Mouse (Mus musculus): ENCODE measurements around the gene Wdr62. TPM values are rescaled to one million over a fixed set of nuclear protein-coding genes. Genes with fewer than 3 reads are reported as not detected.
A peak's percentile ranks its signal among the peaks of the same experiment; 100 is the strongest.

Wdr62 gene
- polyA plus RNA-seq, 1 experiment from 2014 or later = 11.8 TPM

GRCm38 (mm10) chr7:30222205-30222604 lies 58.0 kb downstream of the Wdr62 start:
- WGBS = 93% methylated on average over 5 of the region's 5 CpGs
- Histone ChIP-seq H3K4me2 (ENCODE audit: low read depth, low read length) (no peak overlapping the region), H3K4me3 (ENCODE audit: low read length) (no peak overlapping the region)

GRCm38 (mm10) chr7:30221433-30221832 lies 58.8 kb downstream of the Wdr62 start:
- H3K27me3 ChIP-seq (ENCODE audit: control insufficient read depth, insufficient read depth, low read depth, low read length) = no peaks in the 10 kb centered on the region
- 60% methylated on average over 3 of the region's 3 CpGs for WGBS
- no peak overlapping the region for H3K4me2 ChIP-seq (ENCODE audit: low read depth, low read length)
- no peak overlapping the region for H3K9ac ChIP-seq (ENCODE audit: low read length)
- ATAC-seq (ENCODE audit: low read depth) = no peak
- H3K4me1 ChIP-seq (replicated peaks; ENCODE audit: control insufficient read depth, insufficient read depth, low read length) = peaks cover 9% of the 10 kb centered on the region
- peaks cover 20% of the 10 kb centered on the region for H3K36me3 ChIP-seq (ENCODE audit: control insufficient read depth, insufficient read depth, low read length)
- no peak overlapping the region for H3K4me3 ChIP-seq (ENCODE audit: low read length)
- no peak overlapping the region for H3K27ac ChIP-seq (ENCODE audit: low read length)
- no peaks in the 10 kb centered on the region for H3K9me3 ChIP-seq (ENCODE audit: control insufficient read depth, low read length)

More at GRCm38 (mm10) chr7:30222205-30222604, 58.0 kb downstream of the Wdr62 start:
- no peak overlapping the region for H3K9ac ChIP-seq (ENCODE audit: low read length)
- no peaks in the 10 kb centered on the region for H3K9me3 ChIP-seq (ENCODE audit: control insufficient read depth, low read length)
- H3K27ac ChIP-seq (ENCODE audit: low read length) = no peak overlapping the region
- no peak for ATAC-seq (ENCODE audit: low read depth)
- peaks cover 9% of the 10 kb centered on the region for H3K4me1 ChIP-seq (replicated peaks; ENCODE audit: control insufficient read depth, insufficient read depth, low read length)
- peaks cover 26% of the 10 kb centered on the region for H3K36me3 ChIP-seq (ENCODE audit: control insufficient read depth, insufficient read depth, low read length)
- H3K27me3 ChIP-seq (ENCODE audit: control insufficient read depth, insufficient read depth, low read depth, low read length) = no peaks in the 10 kb centered on the region

- Histone ChIP-seq H3K9me3 (ENCODE audit: control insufficient read depth, low read length) (no peaks in the 10 kb centered on the region), H3K9ac (ENCODE audit: low read length) (peak overlapping the region; percentile 78)
- 19% methylated on average over 11 of the region's 11 CpGs for WGBS
These were observed 60.2 kb downstream of the Wdr62 start for GRCm38 (mm10) chr7:30220008-30220356.

GRCm38 (mm10) chr7:30219293-30220007 lies 60.8 kb downstream of the Wdr62 start:
- 3% methylated on average over 16 of the region's 16 CpGs for WGBS
- H3K4me3 ChIP-seq (ENCODE audit: low read length) = peak overlapping the region; percentile 54

More at GRCm38 (mm10) chr7:30220008-30220356, 60.2 kb downstream of the Wdr62 start:
- Histone ChIP-seq H3K4me2 (ENCODE audit: low read depth, low read length) (peak overlapping the region; percentile 97), H3K4me1 (replicated peaks; ENCODE audit: control insufficient read depth, insufficient read depth, low read length) (peaks cover 9% of the 10 kb centered on the region), H3K36me3 (ENCODE audit: control insufficient read depth, insufficient read depth, low read length) (peaks cover 12% of the 10 kb centered on the region), H3K27ac (ENCODE audit: low read length) (no peak overlapping the region), H3K4me3 (ENCODE audit: low read length) (peak overlapping the region; percentile 54), H3K27me3 (ENCODE audit: control insufficient read depth, insufficient read depth, low read depth, low read length) (no peaks in the 10 kb centered on the region)
- ATAC-seq (ENCODE audit: low read depth) = no peak

GRCm38 (mm10) chr7:30217277-30217676 lies 62.9 kb downstream of the Wdr62 start:
- Histone ChIP-seq H3K9me3 (ENCODE audit: control insufficient read depth, low read length) (no peaks in the 10 kb centered on the region), H3K4me2 (ENCODE audit: low read depth, low read length) (no peak overlapping the region), H3K4me1 (replicated peaks; ENCODE audit: control insufficient read depth, insufficient read depth, low read length) (peaks cover 9% of the 10 kb centered on the region), H3K27ac (ENCODE audit: low read length) (no peak overlapping the region), H3K9ac (ENCODE audit: low read length) (no peak overlapping the region), H3K36me3 (ENCODE audit: control insufficient read depth, insufficient read depth, low read length) (no peaks in the 10 kb centered on the region), H3K27me3 (ENCODE audit: control insufficient read depth, insufficient read depth, low read depth, low read length) (no peaks in the 10 kb centered on the region), H3K4me3 (ENCODE audit: low read length) (no peak overlapping the region)
- 69% methylated on average over 2 of the region's 2 CpGs for WGBS
- ATAC-seq (ENCODE audit: low read depth) = no peak

More at GRCm38 (mm10) chr7:30219293-30220007, 60.8 kb downstream of the Wdr62 start:
- Histone ChIP-seq H3K9ac (ENCODE audit: low read length) (peak overlapping the region; percentile 78), H3K4me2 (ENCODE audit: low read depth, low read length) (peak overlapping the region; percentile 97), H3K9me3 (ENCODE audit: control insufficient read depth, low read length) (no peaks in the 10 kb centered on the region), H3K4me1 (replicated peaks; ENCODE audit: control insufficient read depth, insufficient read depth, low read length) (peaks cover 9% of the 10 kb centered on the region), H3K36me3 (ENCODE audit: control insufficient read depth, insufficient read depth, low read length) (peaks cover 11% of the 10 kb centered on the region), H3K27me3 (ENCODE audit: control insufficient read depth, insufficient read depth, low read depth, low read length) (no peaks in the 10 kb centered on the region), H3K27ac (ENCODE audit: low read length) (peak overlapping the region; percentile 31; the same call in 1 of the 2 replicates)
- ATAC-seq (ENCODE audit: low read depth) = peak; percentile 67

GRCm38 (mm10) chr7:30216723-30217151 lies 63.5 kb downstream of the Wdr62 start:
- peak overlapping the region; percentile 29 for H3K4me3 ChIP-seq (ENCODE audit: low read length)

GRCm38 (mm10) chr7:30215875-30216274 lies 64.3 kb downstream of the Wdr62 start:
- Histone ChIP-seq H3K9ac (ENCODE audit: low read length) (no peak overlapping the region), H3K27ac (ENCODE audit: low read length) (no peak overlapping the region), H3K4me1 (replicated peaks; ENCODE audit: control insufficient read depth, insufficient read depth, low read length) (peaks cover 9% of the 10 kb centered on the region), H3K27me3 (ENCODE audit: control insufficient read depth, insufficient read depth, low read depth, low read length) (no peaks in the 10 kb centered on the region), H3K4me3 (ENCODE audit: low read length) (no peak overlapping the region), H3K9me3 (ENCODE audit: control insufficient read depth, low read length) (no peaks in the 10 kb centered on the region), H3K36me3 (ENCODE audit: control insufficient read depth, insufficient read depth, low read length) (no peaks in the 10 kb centered on the region), H3K4me2 (ENCODE audit: low read depth, low read length) (no peak overlapping the region)
- ATAC-seq (ENCODE audit: low read depth) = no peak
- WGBS = 86% methylated on average over 3 of the region's 3 CpGs

More at GRCm38 (mm10) chr7:30216723-30217151, 63.5 kb downstream of the Wdr62 start:
- Histone ChIP-seq H3K36me3 (ENCODE audit: control insufficient read depth, insufficient read depth, low read length) (no peaks in the 10 kb centered on the region), H3K9ac (ENCODE audit: low read length) (peak overlapping the region; percentile 57), H3K27ac (ENCODE audit: low read length) (no peak overlapping the region), H3K4me2 (ENCODE audit: low read depth, low read length) (peak overlapping the region; percentile 53), H3K27me3 (ENCODE audit: control insufficient read depth, insufficient read depth, low read depth, low read length) (no peaks in the 10 kb centered on the region), H3K9me3 (ENCODE audit: control insufficient read depth, low read length) (no peaks in the 10 kb centered on the region), H3K4me1 (replicated peaks; ENCODE audit: control insufficient read depth, insufficient read depth, low read length) (peaks cover 9% of the 10 kb centered on the region)
- 2% methylated on average over 15 of the region's 16 CpGs for WGBS
- ATAC-seq (ENCODE audit: low read depth) = peak; percentile 81

- Histone ChIP-seq H3K9ac (ENCODE audit: low read length) (no peak overlapping the region), H3K36me3 (ENCODE audit: control insufficient read depth, insufficient read depth, low read length) (no peaks in the 10 kb centered on the region), H3K27ac (ENCODE audit: low read length) (no peak overlapping the region), H3K4me2 (ENCODE audit: low read depth, low read length) (no peak overlapping the region), H3K27me3 (ENCODE audit: control insufficient read depth, insufficient read depth, low read depth, low read length) (no peaks in the 10 kb centered on the region), H3K4me1 (replicated peaks; ENCODE audit: control insufficient read depth, insufficient read depth, low read length) (no peaks in the 10 kb centered on the region), H3K9me3 (ENCODE audit: control insufficient read depth, low read length) (no peaks in the 10 kb centered on the region), H3K4me3 (ENCODE audit: low read length) (no peak overlapping the region)
- 77% methylated on average over 3 of the region's 3 CpGs for WGBS
- no peak for ATAC-seq (ENCODE audit: low read depth)
These were observed 66.3 kb downstream of the Wdr62 start for GRCm38 (mm10) chr7:30213881-30214280.

- no peak overlapping the region for H3K9ac ChIP-seq (ENCODE audit: low read length)
- no peaks in the 10 kb centered on the region for H3K4me1 ChIP-seq (replicated peaks; ENCODE audit: control insufficient read depth, insufficient read depth, low read length)
- no peak for ATAC-seq (ENCODE audit: low read depth)
- no peaks in the 10 kb centered on the region for H3K27me3 ChIP-seq (ENCODE audit: control insufficient read depth, insufficient read depth, low read depth, low read length)
- H3K4me2 ChIP-seq (ENCODE audit: low read depth, low read length) = no peak overlapping the region
- 21% methylated on average over 4 of the region's 4 CpGs for WGBS
- no peaks in the 10 kb centered on the region for H3K9me3 ChIP-seq (ENCODE audit: control insufficient read depth, low read length)
- H3K27ac ChIP-seq (ENCODE audit: low read length) = no peak overlapping the region
- no peak overlapping the region for H3K4me3 ChIP-seq (ENCODE audit: low read length)
- H3K36me3 ChIP-seq (ENCODE audit: control insufficient read depth, insufficient read depth, low read length) = no peaks in the 10 kb centered on the region
These were observed 69.2 kb downstream of the Wdr62 start for GRCm38 (mm10) chr7:30211025-30211424.
